Mouse (Mus musculus): ENCODE results near the gene Pold2.

DNA sequence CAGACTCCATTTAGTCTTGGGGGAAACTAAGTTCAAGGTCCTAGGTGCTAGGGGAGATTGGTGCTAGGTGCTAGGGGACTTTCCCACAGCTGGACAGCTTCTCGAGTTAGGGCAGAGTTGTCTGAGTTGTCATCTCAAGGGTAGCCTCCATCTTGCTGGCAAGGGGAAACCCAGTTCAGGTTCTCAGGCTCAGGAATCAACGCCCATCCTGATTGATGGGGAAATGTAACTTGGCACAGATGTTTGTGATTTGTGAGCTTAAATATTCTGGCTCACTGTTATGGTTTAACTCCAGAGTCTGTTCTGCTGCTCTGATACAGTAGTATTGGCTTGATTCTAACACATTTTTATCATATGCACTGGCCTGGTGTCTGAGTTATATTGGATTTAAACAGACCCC, 40.0 kb upstream of the Pold2 start:
- TF ChIP-seq POLR2A (IDR thresholded peaks at IDR 0.05; ENCODE audit: borderline replicate concordance, control insufficient read depth, low read depth, low read length): no peak
- TF ChIP-seq CTCF (IDR thresholded peaks at IDR 0.05; ENCODE audit: control insufficient read depth, insufficient read depth, low read length): no peak

Data from bone marrow, adult 2 months (tissue).